Mouse (Mus musculus): Measurements from ENCODE around the gene Slc6a11. TPM values are rescaled to one million over a fixed set of nuclear protein-coding genes. Genes with fewer than 3 reads are reported as not detected.

The Slc6a11 gene
- polyA plus RNA-seq, 1 experiment = not detected

DNA sequence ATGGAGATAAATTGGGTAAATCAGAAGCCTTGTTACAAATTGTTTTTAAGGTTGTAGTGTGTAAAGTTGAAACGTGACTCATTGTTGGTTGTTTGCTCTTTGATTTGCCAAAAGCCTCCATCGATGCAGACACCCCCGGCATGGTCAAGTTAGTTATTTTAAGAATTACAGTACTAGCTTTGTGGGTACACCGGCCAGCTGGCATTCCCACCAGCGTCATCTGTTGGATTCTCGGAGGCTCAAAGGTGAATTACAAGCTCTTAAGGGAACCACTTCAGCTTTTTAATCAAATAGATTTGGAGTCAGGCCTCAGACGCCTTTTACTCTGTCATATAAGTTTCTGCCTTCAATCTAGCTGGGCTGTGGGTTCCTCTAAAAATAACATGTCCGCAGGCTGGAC lies 1.9 kb downstream of the Slc6a11 start:
- TF ChIP-seq POLR2A (IDR thresholded peaks at IDR 0.05; ENCODE audit: low read depth, low read length) (no peak), CTCF (IDR thresholded peaks at IDR 0.05; ENCODE audit: borderline replicate concordance, insufficient read depth, low read length) (no peak)
- Histone ChIP-seq H3K4me3 (ENCODE audit: insufficient read depth, low read length) (no peak overlapping the region), H3K4me1 (ENCODE audit: control insufficient read depth, insufficient read depth, low read length) (no peaks in the 10 kb centered on the region)

DNA sequence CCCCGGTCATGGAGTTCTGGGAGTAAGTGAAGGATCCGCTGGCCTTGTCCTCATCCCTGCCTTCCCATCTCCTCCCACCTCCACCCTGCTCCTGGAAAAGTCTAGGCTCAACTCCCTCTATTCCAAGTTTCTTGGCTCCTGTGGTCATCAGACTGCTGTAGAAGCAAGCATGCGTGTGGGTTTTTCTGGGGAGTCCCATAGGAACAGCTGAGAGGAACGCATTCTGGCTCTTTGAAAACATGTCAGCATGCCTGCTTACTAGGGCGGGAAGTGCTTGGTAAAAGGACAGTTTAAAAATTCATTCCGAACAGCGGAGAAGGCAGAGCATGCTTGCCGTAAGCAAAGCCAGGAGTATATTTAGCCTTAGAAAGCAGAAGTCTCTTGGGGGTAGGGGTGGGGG lies 7.9 kb downstream of the Slc6a11 start:
- Histone ChIP-seq H3K4me3 (ENCODE audit: insufficient read depth, low read length) (no peak overlapping the region), H3K4me1 (ENCODE audit: control insufficient read depth, insufficient read depth, low read length) (no peaks in the 10 kb centered on the region), H3K27ac (ENCODE audit: insufficient read depth, low read length) (no peak overlapping the region)
- TF ChIP-seq CTCF (IDR thresholded peaks at IDR 0.05; ENCODE audit: borderline replicate concordance, insufficient read depth, low read length) = no peak
- no peak for TF ChIP-seq POLR2A (IDR thresholded peaks at IDR 0.05; ENCODE audit: low read depth, low read length)

More for the DNA sequence above, 1.9 kb downstream of the Slc6a11 start:
- no peak overlapping the region for H3K27ac ChIP-seq (ENCODE audit: insufficient read depth, low read length)

DNA sequence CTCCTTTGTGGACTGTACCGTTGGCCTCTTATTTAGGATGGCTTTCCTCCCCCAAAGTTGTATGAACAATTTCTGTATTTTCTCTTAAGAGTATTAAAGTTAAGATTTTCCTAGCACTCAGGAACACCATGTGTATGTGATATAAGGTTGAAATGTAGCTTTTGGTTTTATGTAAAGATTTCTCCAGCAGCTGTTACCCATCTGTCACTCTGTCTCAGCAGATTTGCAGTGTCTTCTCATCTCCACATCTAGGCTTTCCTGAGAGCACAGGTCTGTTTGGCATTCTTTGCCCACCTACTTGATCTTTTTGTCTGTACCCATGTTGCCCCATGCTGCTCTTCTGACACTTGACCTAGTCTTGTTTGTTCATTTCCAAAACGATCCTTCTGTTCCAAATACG lies 10.4 kb downstream of the Slc6a11 start:
- no peak overlapping the region for H3K27ac ChIP-seq (ENCODE audit: insufficient read depth, low read length)
- no peak for TF ChIP-seq CTCF (IDR thresholded peaks at IDR 0.05; ENCODE audit: borderline replicate concordance, insufficient read depth, low read length)
- no peak for TF ChIP-seq POLR2A (IDR thresholded peaks at IDR 0.05; ENCODE audit: low read depth, low read length)
- no peak overlapping the region for H3K4me3 ChIP-seq (ENCODE audit: insufficient read depth, low read length)
- no peaks in the 10 kb centered on the region for H3K4me1 ChIP-seq (ENCODE audit: control insufficient read depth, insufficient read depth, low read length)

DNA sequence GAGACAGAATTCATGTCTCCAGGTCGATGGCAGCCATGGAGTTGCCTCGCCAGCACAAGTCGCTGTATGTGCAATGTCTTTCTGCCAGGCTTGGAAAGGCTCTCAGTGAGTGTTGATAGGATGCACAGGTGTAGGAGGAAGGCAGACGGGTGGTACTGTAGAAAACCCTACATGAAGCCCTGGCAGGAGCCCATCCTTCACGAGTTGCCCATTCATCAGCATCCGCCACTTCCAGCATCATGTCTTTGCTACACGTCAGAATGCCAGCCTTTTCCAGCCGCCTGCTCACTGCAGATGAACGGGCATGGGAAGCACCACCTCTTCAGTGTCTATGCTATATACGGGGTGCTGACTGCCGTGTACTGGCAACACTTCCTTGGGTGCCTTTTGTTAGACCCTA lies 11.4 kb downstream of the Slc6a11 start:
- no peak overlapping the region for H3K27ac ChIP-seq (ENCODE audit: insufficient read depth, low read length)
- no peak for TF ChIP-seq POLR2A (IDR thresholded peaks at IDR 0.05; ENCODE audit: low read depth, low read length)
- no peak for TF ChIP-seq CTCF (IDR thresholded peaks at IDR 0.05; ENCODE audit: borderline replicate concordance, insufficient read depth, low read length)
- no peaks in the 10 kb centered on the region for H3K4me1 ChIP-seq (ENCODE audit: control insufficient read depth, insufficient read depth, low read length)
- no peak overlapping the region for H3K4me3 ChIP-seq (ENCODE audit: insufficient read depth, low read length)

DNA sequence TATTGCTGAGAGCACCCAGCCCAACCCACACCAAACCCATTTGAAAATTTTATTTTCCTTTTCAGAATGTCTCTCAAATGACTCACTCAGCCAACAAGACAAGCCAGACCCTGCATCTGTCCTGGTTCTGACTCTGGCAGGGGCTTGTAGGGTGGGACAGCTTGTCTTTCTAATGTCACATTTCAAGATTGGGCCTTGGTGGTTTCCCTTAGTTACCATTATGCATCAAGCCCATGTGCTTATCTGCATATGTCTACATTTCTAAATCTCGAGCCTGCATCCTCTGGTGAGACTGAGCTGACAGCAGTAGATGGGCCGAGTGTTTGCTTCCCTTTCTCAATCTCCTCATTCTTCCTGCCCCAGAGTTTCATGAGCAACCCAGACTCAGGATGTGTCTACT lies 12.5 kb downstream of the Slc6a11 start:
- Histone ChIP-seq H3K4me3 (ENCODE audit: insufficient read depth, low read length) (no peak overlapping the region), H3K27ac (ENCODE audit: insufficient read depth, low read length) (no peak overlapping the region), H3K4me1 (ENCODE audit: control insufficient read depth, insufficient read depth, low read length) (no peaks in the 10 kb centered on the region)
- TF ChIP-seq POLR2A (IDR thresholded peaks at IDR 0.05; ENCODE audit: low read depth, low read length) (no peak), CTCF (IDR thresholded peaks at IDR 0.05; ENCODE audit: borderline replicate concordance, insufficient read depth, low read length) (no peak)

DNA sequence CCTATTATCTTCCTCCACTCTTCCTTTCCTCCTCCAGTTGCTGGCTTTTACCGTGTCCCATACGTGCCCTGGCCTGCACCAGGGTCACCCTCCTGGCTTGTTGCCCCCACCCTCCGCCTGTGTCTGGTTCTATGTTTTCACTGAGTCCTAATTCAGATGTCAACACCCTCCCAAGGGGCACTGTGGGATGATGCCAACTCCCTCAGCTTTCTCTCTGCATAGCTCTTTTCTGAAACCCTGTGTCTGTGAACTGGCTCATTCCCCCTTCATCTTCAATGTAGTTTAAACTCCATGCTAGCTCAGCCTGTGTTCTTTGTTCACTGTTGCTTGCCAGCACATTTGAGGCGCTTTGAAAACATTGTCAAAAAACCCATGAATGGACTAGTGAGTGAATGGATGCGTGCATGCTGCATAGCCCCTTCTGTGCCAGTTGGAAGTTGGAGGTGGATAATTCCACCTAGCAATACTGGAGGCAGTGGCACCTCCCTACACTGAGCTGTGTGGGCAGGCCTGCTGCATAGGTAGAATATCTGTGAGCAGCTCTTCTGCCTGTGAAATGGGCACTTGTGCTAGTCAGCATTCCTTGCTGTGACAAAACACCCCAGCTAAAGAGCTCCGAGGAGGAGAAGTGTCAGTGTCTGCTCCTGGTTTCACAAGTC lies 13.5 kb downstream of the Slc6a11 start:
- no peak for TF ChIP-seq POLR2A (IDR thresholded peaks at IDR 0.05; ENCODE audit: low read depth, low read length)
- no peak for TF ChIP-seq CTCF (IDR thresholded peaks at IDR 0.05; ENCODE audit: borderline replicate concordance, insufficient read depth, low read length)
- H3K4me1 ChIP-seq (ENCODE audit: control insufficient read depth, insufficient read depth, low read length) = no peaks in the 10 kb centered on the region
- H3K27ac ChIP-seq (ENCODE audit: insufficient read depth, low read length) = no peak overlapping the region
- no peak overlapping the region for H3K4me3 ChIP-seq (ENCODE audit: insufficient read depth, low read length)

DNA sequence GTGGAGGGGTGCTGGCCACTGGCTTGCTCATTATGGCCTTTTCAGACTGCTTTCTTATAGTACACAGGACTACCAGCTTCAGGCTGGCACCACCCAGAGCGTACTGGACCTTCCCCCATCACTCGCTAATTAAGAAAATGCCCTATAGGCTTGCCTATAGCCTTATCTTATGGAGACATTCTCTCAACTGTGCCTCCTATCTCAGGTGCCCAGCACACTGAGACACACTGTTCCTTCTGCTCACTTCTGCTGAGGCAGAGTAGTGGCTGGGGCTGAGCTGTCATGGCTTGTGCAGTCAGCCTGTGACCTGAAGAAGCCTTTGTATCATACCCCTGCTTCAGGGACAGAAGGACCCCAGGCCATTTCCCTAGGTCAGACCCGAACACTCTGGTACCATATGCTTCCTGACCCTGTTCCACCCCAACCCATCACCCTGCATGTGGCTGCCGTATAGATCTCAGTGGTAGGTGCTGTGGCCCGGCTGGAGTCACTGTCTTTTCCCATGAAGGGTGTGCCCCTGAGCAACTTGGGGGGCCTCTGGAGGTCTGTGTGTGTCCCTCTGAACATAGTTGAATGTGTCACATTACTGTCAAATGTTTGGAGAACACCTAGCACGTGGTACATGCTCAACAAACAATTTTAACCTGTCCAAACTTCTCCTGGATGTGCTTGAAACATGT lies 14.7 kb downstream of the Slc6a11 start:
- TF ChIP-seq POLR2A (IDR thresholded peaks at IDR 0.05; ENCODE audit: low read depth, low read length) = no peak
- no peak for TF ChIP-seq CTCF (IDR thresholded peaks at IDR 0.05; ENCODE audit: borderline replicate concordance, insufficient read depth, low read length)
- no peak overlapping the region for H3K27ac ChIP-seq (ENCODE audit: insufficient read depth, low read length)
- H3K4me1 ChIP-seq (ENCODE audit: control insufficient read depth, insufficient read depth, low read length) = no peaks in the 10 kb centered on the region
- no peak overlapping the region for H3K4me3 ChIP-seq (ENCODE audit: insufficient read depth, low read length)

DNA sequence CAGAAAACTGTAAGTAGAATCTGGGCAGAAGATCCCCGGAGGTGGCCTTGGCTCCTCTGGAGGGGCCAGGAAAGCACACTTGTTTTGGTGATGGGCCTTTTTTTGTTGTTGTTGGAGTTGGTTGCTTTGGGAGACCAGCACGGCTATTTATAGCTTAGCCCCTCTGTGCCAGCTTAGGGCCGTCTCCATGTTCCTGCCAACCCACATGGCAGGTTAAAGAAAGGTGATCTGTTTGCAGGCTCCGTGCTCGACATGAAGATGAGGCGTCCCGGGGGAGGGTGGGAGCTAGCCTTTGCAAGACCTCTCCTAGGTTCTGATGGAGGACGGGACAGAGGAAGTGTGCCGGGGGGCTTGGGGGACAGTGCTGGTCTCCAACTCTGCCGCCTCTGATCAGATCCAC lies 24.7 kb downstream of the Slc6a11 start:
- Histone ChIP-seq H3K27ac (ENCODE audit: insufficient read depth, low read length) (no peak overlapping the region), H3K4me1 (ENCODE audit: control insufficient read depth, insufficient read depth, low read length) (no peaks in the 10 kb centered on the region), H3K4me3 (ENCODE audit: insufficient read depth, low read length) (no peak overlapping the region)
- TF ChIP-seq POLR2A (IDR thresholded peaks at IDR 0.05; ENCODE audit: low read depth, low read length) (no peak), CTCF (IDR thresholded peaks at IDR 0.05; ENCODE audit: borderline replicate concordance, insufficient read depth, low read length) (no peak)

DNA sequence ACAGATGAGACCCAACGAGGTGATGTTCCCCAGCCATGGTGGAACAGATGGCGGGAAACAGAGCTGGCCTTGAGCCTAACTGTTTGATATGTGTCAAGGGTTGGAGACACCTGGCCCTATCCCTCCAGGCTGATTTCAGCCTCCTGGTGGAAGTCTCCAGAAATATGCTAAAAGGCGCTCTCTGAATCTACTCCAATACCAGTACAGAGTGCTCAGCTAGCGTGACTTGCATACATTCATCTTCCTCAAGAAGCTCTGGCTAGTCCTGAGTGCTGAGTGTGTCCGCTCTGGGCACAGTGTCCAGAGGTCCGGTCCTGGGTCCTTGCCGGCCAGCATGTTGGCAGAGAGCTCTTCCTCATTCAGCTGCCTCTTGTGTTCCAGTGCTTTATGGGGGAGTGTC lies 27.8 kb downstream of the Slc6a11 start:
- H3K4me1 ChIP-seq (ENCODE audit: control insufficient read depth, insufficient read depth, low read length) = no peaks in the 10 kb centered on the region
- TF ChIP-seq CTCF (IDR thresholded peaks at IDR 0.05; ENCODE audit: borderline replicate concordance, insufficient read depth, low read length) (no peak), POLR2A (IDR thresholded peaks at IDR 0.05; ENCODE audit: low read depth, low read length) (no peak)

DNA sequence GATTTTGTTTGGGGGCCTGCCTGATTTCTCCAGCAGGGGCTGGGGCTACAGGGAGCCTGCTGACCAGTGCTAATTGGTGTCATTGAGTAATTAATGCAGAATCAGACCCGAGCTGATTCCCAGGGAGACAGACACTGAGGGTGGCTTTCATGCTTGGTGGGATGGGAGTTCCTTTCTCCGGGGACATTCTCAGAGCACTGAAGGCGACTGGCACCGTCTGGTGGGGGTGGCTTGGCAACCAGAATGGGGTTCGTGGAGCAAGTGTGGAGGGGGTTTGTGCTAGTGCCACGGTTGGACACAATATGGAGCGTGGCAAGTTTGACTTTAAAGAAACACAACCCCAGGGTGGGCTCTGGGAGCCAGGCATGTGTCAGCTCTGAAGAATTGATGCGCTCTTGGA lies 29.7 kb downstream of the Slc6a11 start:
- TF ChIP-seq CTCF (IDR thresholded peaks at IDR 0.05; ENCODE audit: borderline replicate concordance, insufficient read depth, low read length) (no peak), POLR2A (IDR thresholded peaks at IDR 0.05; ENCODE audit: low read depth, low read length) (no peak)
- H3K4me3 ChIP-seq (ENCODE audit: insufficient read depth, low read length) = no peak overlapping the region

More for the DNA sequence above, 27.8 kb downstream of the Slc6a11 start:
- Histone ChIP-seq H3K4me3 (ENCODE audit: insufficient read depth, low read length) (no peak overlapping the region), H3K27ac (ENCODE audit: insufficient read depth, low read length) (no peak overlapping the region)

More for the DNA sequence above, 29.7 kb downstream of the Slc6a11 start:
- no peaks in the 10 kb centered on the region for H3K4me1 ChIP-seq (ENCODE audit: control insufficient read depth, insufficient read depth, low read length)
- no peak overlapping the region for H3K27ac ChIP-seq (ENCODE audit: insufficient read depth, low read length)

All from embryonic fibroblast, embryonic 13.5 days (primary cell).